Mouse (Mus musculus) ES-E14 (cell line): ENCODE results near the gene Pgbd5.

Source experiments
- HCFC1 ChIP-seq: IDR thresholded peaks from 2 replicates; pipeline ENCODE4 v1.6.1; 2012; ENCODE audit warnings: low read length, inconsistent platforms, borderline replicate concordance; ENCODE audit not compliant: insufficient read depth
- MAFK ChIP-seq: IDR thresholded peaks from 2 replicates; pipeline ENCODE4 v1.6.1; 2014; ENCODE audit warnings: mild to moderate bottlenecking, low read depth, low read length, inconsistent platforms; ENCODE audit not compliant: insufficient read depth
- ZC3H11A ChIP-seq: IDR thresholded peaks from 2 replicates; pipeline ENCODE4 v1.6.1; 2012; ENCODE audit warnings: low read depth, mild to moderate bottlenecking, inconsistent platforms, low read length, borderline replicate concordance
- ZNF384 ChIP-seq: IDR thresholded peaks from 2 replicates; pipeline ENCODE4 v1.6.1; 2012; ENCODE audit warnings: low read depth, low read length, inconsistent platforms

DNA sequence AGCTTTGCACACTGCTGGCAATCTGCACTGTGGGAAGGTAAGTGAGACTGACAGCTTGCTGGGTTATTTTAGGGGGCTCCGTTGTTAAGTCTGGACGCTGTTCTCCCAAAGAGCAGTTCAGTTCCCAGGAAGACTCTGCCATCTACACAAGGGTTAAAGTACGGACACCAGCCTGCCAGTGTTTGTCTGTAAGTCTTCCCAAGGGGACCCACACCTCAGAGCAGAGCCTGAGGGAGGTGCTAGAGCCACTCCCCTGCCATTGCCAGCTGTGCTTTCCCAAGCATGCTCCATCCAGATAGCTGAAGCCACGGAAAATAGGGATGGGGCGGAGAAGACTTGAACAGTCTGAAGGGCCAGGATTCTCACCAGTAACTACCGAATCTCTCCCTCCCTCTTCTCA lies 8.6 kb downstream of the Pgbd5 start:
- TF ChIP-seq MAFK (no peak), HCFC1 (no peak), ZNF384 (no peak), ZC3H11A (no peak)
